Mouse (Mus musculus) heart, adult 8-10 months (tissue): ENCODE data around the gene D130052B06Rik. TPM values are rescaled to one million over a fixed set of nuclear protein-coding genes. Genes with fewer than 3 reads are reported as not detected.

Experiments used
- DNase-seq: peaks from one replicate; pipeline ENCODE4 v3.0.0; 2022; ENCODE audit warnings: low spot score
- total RNA-seq, 4 experiments: library from RNA; stranded (reverse); gene quantifications; 2 replicates each; pipeline ENCODE4 v1.2.4; 2022

D130052B06Rik gene
- not detected for total RNA-seq

DNA sequence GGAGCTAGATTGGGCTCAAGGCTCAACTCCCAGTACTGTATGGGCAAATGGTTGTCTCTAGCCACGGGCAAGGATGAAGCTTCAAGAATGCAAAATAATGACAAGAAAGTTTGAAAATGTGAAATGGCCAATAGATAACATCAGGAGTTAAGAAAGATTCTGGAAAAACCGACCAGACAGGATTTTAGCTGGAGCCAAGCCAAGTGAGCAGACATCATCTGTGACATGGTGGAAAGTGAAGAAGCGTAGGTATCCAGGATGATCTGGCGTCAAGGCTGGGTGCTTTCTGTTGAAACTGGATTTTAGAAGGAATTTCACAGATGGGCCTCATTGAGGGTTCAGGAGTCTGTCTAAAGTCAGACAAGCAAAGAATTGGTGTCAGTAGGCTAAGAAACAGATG, at the start of gene D130052B06Rik:
Gene D130052B06Rik (plus strand): TSS at position 317 of the 400 bp plus-strand sequence.
- no peak for DNase-seq

DNA sequence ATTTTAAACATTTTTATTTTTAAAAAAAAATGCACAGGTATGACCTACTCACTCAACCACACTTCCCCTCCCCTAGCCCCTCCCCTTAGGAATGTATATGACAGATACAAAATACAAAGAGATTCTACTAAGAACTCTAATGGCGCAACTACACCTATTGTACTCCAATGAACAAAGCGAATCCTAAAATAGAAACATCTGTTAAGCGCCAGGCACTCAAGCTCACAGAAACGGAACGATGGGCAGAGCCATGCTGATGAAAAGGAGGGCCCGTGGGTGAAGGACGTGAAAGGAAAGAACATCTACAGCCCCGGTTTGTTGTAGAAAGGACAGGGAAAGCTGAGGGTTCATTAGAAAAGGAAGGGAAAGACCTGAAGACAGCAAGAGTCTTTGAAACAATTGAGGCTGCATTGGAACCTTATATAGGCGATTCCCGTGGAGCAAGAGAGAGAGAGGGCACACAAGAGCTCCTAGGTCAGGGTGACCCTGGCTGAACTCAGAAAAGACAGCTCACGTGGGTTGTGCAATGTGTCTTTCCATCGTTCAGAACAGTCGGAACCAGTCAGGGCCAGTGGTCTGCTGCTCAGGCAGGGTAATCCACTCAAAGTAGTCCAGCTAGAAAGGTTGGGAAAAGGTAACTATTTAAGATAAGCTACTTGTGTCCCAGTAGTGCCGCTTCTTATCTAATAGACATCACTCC, 48.1 kb upstream of the D130052B06Rik start:
- no peak for DNase-seq

DNA sequence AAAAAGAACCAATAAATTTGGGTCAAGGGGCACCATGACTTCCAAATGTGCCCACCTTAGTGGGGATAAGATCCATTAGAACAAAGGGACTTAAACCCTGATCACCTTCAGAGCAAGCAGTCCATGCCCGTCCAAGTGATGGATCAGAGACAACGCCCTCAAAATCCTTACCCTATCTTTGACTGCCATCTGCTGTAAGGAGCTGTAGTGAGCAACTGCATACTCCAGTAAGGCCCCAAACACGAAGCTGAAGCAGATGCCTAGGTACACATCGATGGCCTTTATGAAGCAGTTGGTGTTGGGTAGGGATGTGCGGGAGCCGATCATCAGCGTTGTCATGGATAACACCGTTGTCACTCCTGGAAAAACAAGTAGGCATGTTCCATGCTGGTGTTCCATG, 45.0 kb upstream of the D130052B06Rik start:
- no peak for DNase-seq

- no peak for DNase-seq
Measured at GRCm38 (mm10) chr11:33563921-33564320, 35.2 kb upstream of the D130052B06Rik start.

DNA sequence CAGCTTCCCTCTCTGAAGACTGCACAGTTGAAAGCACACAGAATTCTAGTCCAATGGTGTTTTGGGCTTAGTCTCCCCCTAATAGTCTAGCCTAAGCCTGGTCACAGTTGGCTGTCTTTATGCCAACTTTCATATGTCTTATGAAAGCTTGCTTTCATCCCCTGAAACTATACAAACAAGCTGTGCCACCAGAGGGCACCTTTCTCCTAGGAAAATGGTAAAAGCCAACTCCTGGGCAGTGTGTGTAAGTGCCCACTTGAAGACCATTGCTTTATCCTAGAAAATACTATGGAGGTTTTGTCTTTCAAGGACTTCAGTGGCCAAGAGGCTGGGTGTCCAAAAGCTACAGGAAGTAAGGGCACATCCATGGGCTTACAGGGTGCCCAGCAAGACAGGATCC, 28.7 kb upstream of the D130052B06Rik start:
- DNase-seq: no peak

DNA sequence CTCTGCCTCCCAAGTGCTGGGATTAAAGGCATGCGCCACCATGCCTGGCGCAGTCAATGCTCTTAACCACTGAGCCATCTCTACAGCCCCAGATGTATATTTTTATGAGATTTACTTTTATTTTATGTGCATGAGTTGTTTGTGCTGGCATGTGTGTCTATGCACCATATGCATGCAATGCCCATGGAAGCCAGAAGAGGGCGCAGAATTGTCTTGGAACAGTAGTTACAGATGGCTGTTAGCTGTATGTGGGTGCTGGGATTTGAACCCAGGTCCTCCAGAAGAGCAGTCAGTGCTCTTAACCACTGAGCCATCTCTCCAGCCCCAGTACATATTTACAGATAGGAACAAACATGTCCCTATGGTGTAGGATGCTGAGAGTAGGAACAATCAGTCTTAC, 24.2 kb upstream of the D130052B06Rik start:
- DNase-seq: no peak

GRCm38 (mm10) chr11:33578859-33579258, 20.2 kb upstream of the D130052B06Rik start, which contains the start of gene Gabrp:
Gene Gabrp, minus strand, starts transcription at chr11:33578959.
- DNase-seq: no peak

DNA sequence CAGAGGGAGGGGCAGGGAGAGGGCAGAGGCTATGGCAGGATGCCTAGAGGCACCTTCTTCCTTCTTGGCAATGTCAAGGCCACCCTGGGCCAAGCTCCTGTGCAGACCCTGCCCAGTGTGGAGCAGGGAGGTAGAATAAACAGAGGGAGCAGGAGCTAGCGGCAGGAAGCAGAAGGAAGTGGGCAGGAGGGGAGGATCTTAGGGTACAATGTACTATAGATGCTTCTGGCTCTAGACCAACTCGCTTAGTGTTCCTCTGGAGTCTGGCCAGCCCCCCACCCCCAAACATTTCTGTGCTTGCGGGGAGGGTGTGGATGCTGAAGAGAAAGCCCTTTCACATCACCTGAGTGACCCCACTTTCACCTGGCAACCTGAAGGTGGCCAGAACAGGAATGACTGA, 19.5 kb upstream of the D130052B06Rik start:
- no peak for DNase-seq

- no peak for DNase-seq
Measured at GRCm38 (mm10) chr11:33586614-33587013, 12.5 kb upstream of the D130052B06Rik start.

DNA sequence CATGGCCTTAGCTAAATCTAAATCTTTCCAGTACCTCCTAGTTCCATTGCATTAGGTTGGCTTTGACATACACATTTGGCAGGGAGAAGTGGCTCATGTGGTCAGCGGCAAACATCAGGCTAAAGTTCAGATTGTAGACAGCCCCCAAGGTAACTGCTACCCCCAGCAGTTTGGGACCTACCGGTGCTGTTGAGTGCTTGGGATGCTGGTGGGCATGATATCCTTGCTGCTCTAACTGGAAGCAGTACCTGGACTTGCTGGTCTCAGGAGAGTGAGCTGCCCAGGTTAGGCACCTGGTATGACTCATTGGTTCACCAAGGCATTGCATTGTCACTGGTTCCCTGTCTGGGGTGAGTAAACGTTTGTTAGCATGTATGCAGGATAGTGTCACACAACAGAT, 8.3 kb upstream of the D130052B06Rik start:
- DNase-seq: no peak

DNA sequence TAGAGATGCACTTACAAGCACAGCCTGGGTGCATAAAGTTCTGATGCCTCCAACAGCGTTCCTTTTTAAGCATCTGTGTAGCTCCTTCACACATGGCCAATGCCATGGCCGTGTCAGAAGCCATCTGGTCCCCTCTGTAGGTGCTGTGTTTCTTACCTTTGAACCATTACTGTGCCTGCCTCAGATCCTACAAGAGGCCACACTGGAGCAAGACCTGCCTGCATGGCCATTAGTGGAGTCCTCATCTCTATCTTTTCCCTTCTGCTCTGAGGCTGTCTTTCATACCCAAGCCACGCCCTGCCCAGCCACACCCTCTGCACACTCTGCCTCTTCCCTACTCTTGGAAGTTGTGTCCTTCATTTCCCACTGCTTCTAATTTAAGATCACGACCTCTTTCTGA, 6.3 kb upstream of the D130052B06Rik start:
- no peak for DNase-seq

GRCm38 (mm10) chr11:33596655-33597054, 2.4 kb upstream of the D130052B06Rik start:
- no peak for DNase-seq

DNA sequence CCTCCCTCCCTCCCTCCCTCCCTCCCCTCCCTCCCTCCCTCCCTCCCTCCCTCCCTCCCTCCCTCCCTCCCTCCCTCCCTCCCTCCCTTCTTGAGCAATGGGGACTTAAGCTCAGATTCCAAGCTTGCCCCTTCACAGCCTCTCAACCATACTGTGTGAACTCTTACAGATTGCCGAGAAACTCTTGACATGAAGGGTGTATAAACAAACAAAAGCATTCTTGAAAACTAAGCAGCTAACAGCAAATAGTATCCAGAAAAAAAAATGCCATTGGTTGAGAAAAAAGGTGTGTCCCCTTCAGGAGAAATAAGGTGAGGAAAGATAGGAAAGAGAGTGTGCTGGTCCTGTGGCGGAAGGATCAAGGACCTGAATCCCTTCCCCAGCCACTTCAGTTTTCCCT, 4.1 kb downstream of the D130052B06Rik start:
- no peak for DNase-seq

DNA sequence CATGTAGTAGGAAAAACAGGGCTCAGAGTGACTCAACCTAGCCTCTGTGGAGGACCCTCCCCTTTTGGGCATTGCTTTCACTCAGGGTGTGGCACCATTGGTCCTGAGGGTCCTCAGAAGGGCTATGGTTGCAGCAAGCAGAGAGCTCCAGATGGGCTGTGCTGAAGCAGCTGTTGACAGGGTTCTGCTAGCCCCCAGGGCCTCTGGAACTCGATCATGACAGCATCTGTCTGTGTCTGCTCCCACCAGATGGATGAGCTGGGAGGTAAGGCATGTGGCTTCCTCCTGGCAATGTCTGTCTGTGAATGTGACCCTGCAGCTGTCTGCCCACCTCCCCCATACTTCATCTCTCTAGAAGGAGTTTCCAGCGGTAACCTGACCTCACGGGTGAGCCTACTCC, 8.7 kb downstream of the D130052B06Rik start:
- no peak for DNase-seq

DNA sequence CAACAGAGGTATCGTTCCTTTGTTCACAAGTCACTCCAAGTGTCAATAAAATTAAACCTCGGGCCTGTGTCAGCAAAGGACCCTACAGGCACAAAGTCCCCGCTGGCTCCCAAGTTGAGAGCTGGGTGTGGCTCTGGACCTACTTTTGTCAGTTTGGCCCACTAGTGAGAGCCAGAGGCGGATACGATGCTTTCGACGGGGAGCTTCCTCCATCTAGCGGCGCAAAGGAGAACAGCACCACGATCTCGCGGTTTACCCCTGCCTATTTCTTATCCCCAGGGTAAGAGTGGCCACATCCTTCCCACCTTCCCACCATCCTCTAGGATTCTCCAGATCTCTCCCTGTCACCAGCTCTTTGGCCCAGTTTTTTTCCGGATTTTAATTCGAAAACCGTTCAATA, 15.1 kb downstream of the D130052B06Rik start:
- peak; percentile 59 for DNase-seq

DNA sequence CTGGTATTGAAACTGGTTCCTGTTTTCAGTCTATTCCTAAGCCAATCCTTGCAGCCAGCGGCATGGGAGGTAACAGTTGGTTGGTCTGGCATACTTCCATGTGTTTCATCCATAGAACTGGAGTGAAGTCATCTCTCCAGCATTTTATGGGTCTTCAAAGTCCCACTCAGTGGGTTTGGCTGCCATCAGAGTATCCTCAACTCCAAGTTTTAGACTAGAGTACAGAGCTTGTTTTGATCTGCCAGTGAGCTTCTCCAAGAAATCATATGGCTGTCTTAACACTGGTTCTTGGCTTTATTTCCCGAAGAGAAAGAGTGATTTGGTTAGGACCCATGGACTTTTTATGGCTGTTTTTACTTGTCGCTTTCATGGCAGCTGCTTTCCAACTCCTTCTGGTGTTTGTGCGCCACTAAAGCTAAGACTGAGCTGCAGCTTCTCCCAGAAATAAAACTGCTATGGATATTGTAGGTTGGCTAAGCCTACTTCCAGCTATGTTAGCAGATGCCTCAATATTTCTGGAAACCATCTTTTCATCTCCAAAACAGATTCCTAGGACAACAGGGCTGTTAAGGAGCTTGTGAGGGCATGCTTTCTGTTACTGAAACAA, 28.1 kb downstream of the D130052B06Rik start:
- no peak for DNase-seq

DNA sequence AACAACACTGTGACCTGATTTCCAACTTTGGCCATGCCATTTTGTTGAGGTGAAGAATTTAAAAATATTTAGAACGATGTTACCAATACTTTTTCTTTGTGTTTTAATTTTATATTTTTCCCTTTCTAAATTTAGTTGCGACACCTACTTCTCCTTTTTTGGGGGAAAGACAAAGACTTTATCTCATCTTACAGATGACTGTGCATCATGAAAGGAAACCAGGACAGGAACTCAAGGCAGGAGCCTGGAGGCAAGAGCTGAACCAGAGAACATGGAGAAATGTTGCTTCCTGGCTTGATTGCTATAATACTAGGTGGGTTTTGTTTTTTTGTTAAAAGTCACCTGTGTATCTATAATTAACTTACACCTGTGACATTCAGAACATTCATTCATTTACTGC, 38.0 kb downstream of the D130052B06Rik start:
- no peak for DNase-seq

GRCm38 (mm10) chr11:33649358-33649757, 50.3 kb downstream of the D130052B06Rik start:
- no peak for DNase-seq

GRCm38 (mm10) chr11:33654485-33654884, 55.4 kb downstream of the D130052B06Rik start:
- DNase-seq: no peak

DNA sequence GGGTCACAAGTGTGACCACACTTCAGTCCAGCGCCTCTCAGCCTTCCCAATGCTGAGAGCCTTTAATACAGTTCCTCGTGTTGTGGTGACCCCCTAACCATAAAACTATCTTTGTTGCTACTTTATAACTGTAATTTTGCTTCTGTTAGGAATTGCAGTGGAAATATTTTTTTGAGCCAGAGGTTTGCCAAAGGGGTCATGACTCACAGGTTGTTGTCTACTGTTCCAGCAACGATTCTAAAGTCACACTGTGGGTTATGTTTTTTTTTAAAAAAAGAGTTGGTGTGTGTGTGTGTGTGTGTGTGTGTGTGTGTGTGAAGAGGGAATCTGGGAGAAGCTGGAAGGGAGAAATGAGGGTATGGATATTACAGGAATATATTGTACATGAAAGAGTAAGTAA, 56.1 kb downstream of the D130052B06Rik start:
- DNase-seq: no peak

GRCm38 (mm10) chr11:33655861-33656593, 56.9 kb downstream of the D130052B06Rik start:
- DNase-seq: no peak

DNA sequence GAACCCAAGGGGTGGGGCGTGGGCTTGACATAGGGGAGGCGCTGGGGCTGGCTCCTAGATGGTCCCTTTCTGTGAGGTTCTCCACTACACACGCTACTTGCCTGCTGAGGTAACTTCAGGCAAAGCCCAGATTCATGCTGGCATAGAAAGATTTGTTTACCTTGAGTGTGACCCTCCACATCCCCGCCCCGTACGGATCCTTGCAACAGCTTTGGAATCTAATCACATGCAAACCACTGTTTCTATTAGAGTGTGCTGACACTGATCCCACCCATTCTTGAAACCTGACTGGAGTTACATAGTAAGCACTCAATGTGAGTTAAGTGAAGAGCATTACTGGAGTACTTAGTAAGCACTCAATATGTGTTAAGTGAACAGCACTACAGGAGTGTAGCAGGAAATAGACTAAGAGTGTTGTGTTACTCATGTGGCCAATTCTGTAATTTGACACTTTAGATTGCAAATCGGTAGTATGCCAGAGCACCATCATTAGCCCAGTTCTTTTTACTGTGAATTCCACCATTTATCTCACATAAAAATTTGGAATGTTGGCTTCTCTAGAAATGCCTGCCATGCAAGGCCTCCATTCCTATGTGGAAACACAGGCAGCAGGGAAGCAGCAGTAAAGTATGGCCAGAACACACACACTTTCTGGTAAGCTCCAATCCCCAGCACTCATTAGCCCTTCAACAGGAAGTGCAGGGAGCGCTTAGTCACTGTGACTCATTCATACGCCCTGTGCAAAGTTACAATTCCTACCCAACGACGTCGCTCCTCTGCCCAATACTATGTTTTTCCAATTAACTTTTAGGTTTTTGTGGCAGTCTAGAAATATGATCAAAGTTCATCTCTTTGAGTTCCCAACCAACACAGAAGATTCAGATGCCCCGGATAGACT, 61.2 kb downstream of the D130052B06Rik start:
- no peak for DNase-seq
